Mouse (Mus musculus): ENCODE measurements at regions not wholly inside any gene's neighbourhood (a gene's known extent, or its start where the extent isn't known, plus 50 kb on each side); places are given as distances from the start of the nearest gene placed in this dataset.

GRCm38 (mm10) chr7:89042977-89043376 lies 361.0 kb downstream of the Tmem135 start:
- no peak for DNase-seq (ENCODE audit: low spot score)
- H3K27ac ChIP-seq (ENCODE audit: low read depth, low read length), result no peak overlapping the region
- no peaks in the 10 kb centered on the region for H3K36me3 ChIP-seq (ENCODE audit: control insufficient read depth, insufficient read depth, low read length)
- H3K9me3 ChIP-seq (ENCODE audit: control insufficient read depth, low read length), result no peaks in the 10 kb centered on the region
- 82% methylated on average over 1 of the region's 1 CpGs for WGBS
- no peak overlapping the region for H3K4me3 ChIP-seq (ENCODE audit: low read depth, low read length)
- no peaks in the 10 kb centered on the region for H3K27me3 ChIP-seq (ENCODE audit: control insufficient read depth, insufficient read depth, low read length)
- no peak for ATAC-seq (ENCODE audit: low FRiP score)
- H3K4me2 ChIP-seq (replicated peaks; ENCODE audit: low read depth, low read length), result no peak overlapping the region
- no peaks in the 10 kb centered on the region for H3K4me1 ChIP-seq (replicated peaks; ENCODE audit: control insufficient read depth, insufficient read depth, low read length)
- H3K9ac ChIP-seq (ENCODE audit: low read depth, low read length), result no peak overlapping the region

- Histone ChIP-seq H3K4me2 (replicated peaks; ENCODE audit: low read depth, low read length) (no peak overlapping the region), H3K4me1 (replicated peaks; ENCODE audit: control insufficient read depth, insufficient read depth, low read length) (no peaks in the 10 kb centered on the region), H3K36me3 (ENCODE audit: control insufficient read depth, insufficient read depth, low read length) (no peaks in the 10 kb centered on the region), H3K9ac (ENCODE audit: low read depth, low read length) (no peak overlapping the region), H3K4me3 (ENCODE audit: low read depth, low read length) (no peak overlapping the region), H3K27me3 (ENCODE audit: control insufficient read depth, insufficient read depth, low read length) (no peaks in the 10 kb centered on the region), H3K9me3 (ENCODE audit: control insufficient read depth, low read length) (no peaks in the 10 kb centered on the region), H3K27ac (ENCODE audit: low read depth, low read length) (no peak overlapping the region)
- no peak for ATAC-seq (ENCODE audit: low FRiP score)
- 91% methylated on average over 5 of the region's 5 CpGs for WGBS
- no peak for DNase-seq (ENCODE audit: low spot score)
Observed at GRCm38 (mm10) chr7:89041287-89041686, 362.7 kb downstream of the Tmem135 start.

DNA sequence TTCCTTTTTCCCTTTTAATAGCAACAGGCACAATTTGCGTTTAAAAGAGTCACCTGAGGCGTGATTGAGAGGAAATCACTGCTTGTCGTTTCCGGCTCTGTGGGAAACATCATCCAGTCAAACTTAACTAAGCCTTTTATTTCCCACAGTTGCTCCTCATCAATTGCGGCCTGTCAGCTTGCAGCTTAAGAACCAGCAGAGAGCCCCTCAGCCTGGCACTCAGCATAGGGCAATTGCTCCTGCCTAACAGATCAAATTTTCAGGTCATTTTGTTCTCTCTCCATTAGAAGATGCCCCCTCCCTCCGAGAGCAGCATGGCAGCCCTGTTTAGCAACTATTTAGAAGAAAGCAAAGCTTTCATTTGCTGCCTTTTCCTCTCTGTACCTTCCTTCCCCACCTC lies 363.9 kb downstream of the Tmem135 start:
- H3K4me3 ChIP-seq (ENCODE audit: low read depth, low read length), result no peak overlapping the region
- no peaks in the 10 kb centered on the region for H3K9me3 ChIP-seq (ENCODE audit: control insufficient read depth, low read length)
- no peaks in the 10 kb centered on the region for H3K36me3 ChIP-seq (ENCODE audit: control insufficient read depth, insufficient read depth, low read length)
- no peak overlapping the region for H3K27ac ChIP-seq (ENCODE audit: low read depth, low read length)
- peak; percentile 3 for DNase-seq (ENCODE audit: low spot score)
- H3K9ac ChIP-seq (ENCODE audit: low read depth, low read length), result no peak overlapping the region
- WGBS, result 28% methylated on average over 6 of the region's 6 CpGs
- ATAC-seq (ENCODE audit: low FRiP score), result no peak
- H3K4me1 ChIP-seq (replicated peaks; ENCODE audit: control insufficient read depth, insufficient read depth, low read length), result no peaks in the 10 kb centered on the region
- no peaks in the 10 kb centered on the region for H3K27me3 ChIP-seq (ENCODE audit: control insufficient read depth, insufficient read depth, low read length)
- no peak overlapping the region for H3K4me2 ChIP-seq (replicated peaks; ENCODE audit: low read depth, low read length)

DNA sequence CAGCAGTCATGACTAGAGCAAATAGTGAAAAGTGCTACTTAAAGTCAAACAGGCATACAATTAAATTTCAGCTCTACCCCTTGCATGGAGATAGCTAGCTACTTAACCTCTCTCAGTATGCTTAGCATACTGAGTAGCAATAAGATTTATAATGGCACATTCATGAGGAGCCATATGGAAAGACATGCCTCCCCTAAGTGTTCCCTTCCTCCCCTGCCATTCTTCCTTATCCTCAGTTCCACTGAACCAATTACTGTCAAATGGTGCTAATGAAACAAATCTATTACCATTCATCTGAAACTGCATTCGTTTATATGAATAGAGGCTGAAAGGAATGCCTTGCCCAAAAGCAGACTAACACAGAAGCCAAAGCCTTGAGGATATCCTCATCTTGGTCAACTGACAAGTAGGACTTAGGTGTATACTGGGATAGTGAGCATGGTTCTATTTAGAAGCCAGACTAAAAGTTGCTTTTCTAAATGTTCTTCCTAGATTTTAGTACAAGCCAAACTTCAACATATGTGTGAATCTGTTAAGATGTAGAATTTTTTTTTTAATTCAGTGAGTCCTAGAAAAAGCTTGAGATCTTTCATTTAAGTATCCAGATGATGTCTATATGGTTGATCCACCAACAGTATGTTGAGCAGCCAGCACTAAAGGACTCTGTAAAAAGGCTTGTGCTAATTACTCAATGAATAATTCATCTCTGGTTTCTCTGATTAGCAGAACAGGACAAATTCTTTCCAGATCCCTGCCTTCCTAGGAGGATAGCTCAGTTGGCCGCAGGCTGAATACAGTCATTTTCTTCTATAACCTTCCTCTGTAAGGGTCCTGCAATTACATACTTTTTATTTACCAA lies 368.7 kb downstream of the Tmem135 start:
- Histone ChIP-seq H3K36me3 (ENCODE audit: control insufficient read depth, insufficient read depth, low read length) (no peaks in the 10 kb centered on the region), H3K9ac (ENCODE audit: low read depth, low read length) (no peak overlapping the region), H3K4me1 (replicated peaks; ENCODE audit: control insufficient read depth, insufficient read depth, low read length) (no peaks in the 10 kb centered on the region), H3K9me3 (ENCODE audit: control insufficient read depth, low read length) (no peaks in the 10 kb centered on the region), H3K4me2 (replicated peaks; ENCODE audit: low read depth, low read length) (no peak overlapping the region), H3K27ac (ENCODE audit: low read depth, low read length) (no peak overlapping the region), H3K27me3 (ENCODE audit: control insufficient read depth, insufficient read depth, low read length) (no peaks in the 10 kb centered on the region), H3K4me3 (ENCODE audit: low read depth, low read length) (no peak overlapping the region)
- no peak for DNase-seq (ENCODE audit: low spot score)
- WGBS, result 76% methylated on average over 2 of the region's 2 CpGs
- no peak for ATAC-seq (ENCODE audit: low FRiP score)

- no peaks in the 10 kb centered on the region for H3K36me3 ChIP-seq (ENCODE audit: control insufficient read depth, insufficient read depth, low read length)
- DNase-seq (ENCODE audit: low spot score), result no peak
- no peak for ATAC-seq (ENCODE audit: low FRiP score)
- no peak overlapping the region for H3K9ac ChIP-seq (ENCODE audit: low read depth, low read length)
- H3K4me2 ChIP-seq (replicated peaks; ENCODE audit: low read depth, low read length), result no peak overlapping the region
- no peaks in the 10 kb centered on the region for H3K27me3 ChIP-seq (ENCODE audit: control insufficient read depth, insufficient read depth, low read length)
- WGBS, result 83% methylated on average over 3 of the region's 3 CpGs
- H3K4me1 ChIP-seq (replicated peaks; ENCODE audit: control insufficient read depth, insufficient read depth, low read length), result no peaks in the 10 kb centered on the region
- H3K4me3 ChIP-seq (ENCODE audit: low read depth, low read length), result no peak overlapping the region
- no peaks in the 10 kb centered on the region for H3K9me3 ChIP-seq (ENCODE audit: control insufficient read depth, low read length)
- no peak overlapping the region for H3K27ac ChIP-seq (ENCODE audit: low read depth, low read length)
Observed at GRCm38 (mm10) chr7:89023230-89024030, 380.6 kb downstream of the Tmem135 start.

- Histone ChIP-seq H3K27ac (ENCODE audit: low read depth, low read length) (no peak overlapping the region), H3K36me3 (ENCODE audit: control insufficient read depth, insufficient read depth, low read length) (no peaks in the 10 kb centered on the region), H3K9ac (ENCODE audit: low read depth, low read length) (no peak overlapping the region), H3K4me1 (replicated peaks; ENCODE audit: control insufficient read depth, insufficient read depth, low read length) (no peaks in the 10 kb centered on the region), H3K4me2 (replicated peaks; ENCODE audit: low read depth, low read length) (no peak overlapping the region), H3K4me3 (ENCODE audit: low read depth, low read length) (no peak overlapping the region), H3K27me3 (ENCODE audit: control insufficient read depth, insufficient read depth, low read length) (no peaks in the 10 kb centered on the region), H3K9me3 (ENCODE audit: control insufficient read depth, low read length) (no peaks in the 10 kb centered on the region)
- ATAC-seq (ENCODE audit: low FRiP score) (no peak), DNase-seq (ENCODE audit: low spot score) (no peak)
- WGBS, result 89% methylated on average over 4 of the region's 4 CpGs
Observed at GRCm38 (mm10) chr7:88998815-88999392, 405.1 kb downstream of the Tmem135 start.

DNA sequence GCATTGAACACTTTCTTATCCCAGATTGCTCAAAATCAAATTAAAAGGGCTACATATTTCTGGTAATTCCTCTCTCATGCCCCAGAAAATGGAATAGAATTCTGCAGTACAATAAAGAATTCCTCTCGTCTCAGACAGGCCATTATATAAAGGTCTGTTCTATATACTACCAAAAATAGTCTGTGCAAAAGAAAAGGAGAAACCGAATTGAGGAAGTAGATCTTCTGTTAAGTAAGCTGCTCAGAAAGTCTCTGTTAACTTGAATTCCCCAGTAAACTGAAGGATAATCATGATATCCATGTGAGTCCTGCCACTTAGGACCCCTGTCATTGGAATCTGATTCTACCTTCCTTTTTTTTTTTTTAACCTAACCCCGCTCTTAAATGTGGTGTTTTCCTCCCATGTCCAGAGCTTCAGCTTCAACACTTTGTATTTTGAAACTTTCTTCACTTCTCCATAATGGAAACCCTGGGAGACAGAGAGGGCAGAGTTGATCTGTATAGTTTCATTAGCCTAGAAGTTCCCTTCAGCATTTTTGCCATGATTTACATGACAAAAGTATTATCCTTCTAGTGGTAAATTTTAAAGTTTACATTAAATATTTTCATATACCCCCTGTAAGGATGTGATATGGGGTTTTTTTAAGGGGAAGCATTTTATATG lies 406.1 kb downstream of the Tmem135 start:
- Histone ChIP-seq H3K9ac (ENCODE audit: low read depth, low read length) (no peak overlapping the region), H3K4me3 (ENCODE audit: low read depth, low read length) (no peak overlapping the region), H3K36me3 (ENCODE audit: control insufficient read depth, insufficient read depth, low read length) (no peaks in the 10 kb centered on the region), H3K4me2 (replicated peaks; ENCODE audit: low read depth, low read length) (no peak overlapping the region), H3K27me3 (ENCODE audit: control insufficient read depth, insufficient read depth, low read length) (no peaks in the 10 kb centered on the region), H3K27ac (ENCODE audit: low read depth, low read length) (no peak overlapping the region), H3K4me1 (replicated peaks; ENCODE audit: control insufficient read depth, insufficient read depth, low read length) (no peaks in the 10 kb centered on the region), H3K9me3 (ENCODE audit: control insufficient read depth, low read length) (no peaks in the 10 kb centered on the region)
- DNase-seq (ENCODE audit: low spot score) (no peak), ATAC-seq (ENCODE audit: low FRiP score) (no peak)
- 83% methylated on average over 3 of the region's 3 CpGs for WGBS

DNA sequence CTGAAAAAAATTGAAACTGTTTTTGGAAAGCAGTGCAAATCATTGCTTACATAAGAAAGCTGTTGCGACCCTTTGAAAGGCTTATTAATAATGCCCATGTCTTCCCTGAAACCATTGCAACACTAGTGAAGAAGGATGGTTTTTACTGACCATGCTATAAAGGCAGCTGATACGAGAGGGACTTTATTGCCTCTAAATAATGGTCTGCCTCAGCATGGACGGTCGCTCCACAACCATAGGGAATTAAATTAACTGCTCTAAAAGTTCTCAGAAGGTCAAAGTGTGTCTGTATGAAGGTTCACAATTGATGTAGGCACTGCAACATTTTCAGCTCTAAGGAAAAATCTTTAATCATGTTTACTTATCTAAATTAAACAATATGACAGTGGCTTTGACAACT lies 429.6 kb downstream of the Tmem135 start:
- no peaks in the 10 kb centered on the region for H3K36me3 ChIP-seq (ENCODE audit: control insufficient read depth, insufficient read depth, low read length)
- no peaks in the 10 kb centered on the region for H3K9me3 ChIP-seq (ENCODE audit: control insufficient read depth, low read length)
- ATAC-seq (ENCODE audit: low FRiP score) (no peak), DNase-seq (ENCODE audit: low spot score) (no peak)
- H3K4me3 ChIP-seq (ENCODE audit: low read depth, low read length), result no peak overlapping the region
- H3K27me3 ChIP-seq (ENCODE audit: control insufficient read depth, insufficient read depth, low read length), result no peaks in the 10 kb centered on the region
- H3K4me1 ChIP-seq (replicated peaks; ENCODE audit: control insufficient read depth, insufficient read depth, low read length), result no peaks in the 10 kb centered on the region
- WGBS, result 73% methylated on average over 4 of the region's 4 CpGs
- no peak overlapping the region for H3K4me2 ChIP-seq (replicated peaks; ENCODE audit: low read depth, low read length)
- no peak overlapping the region for H3K27ac ChIP-seq (ENCODE audit: low read depth, low read length)
- no peak overlapping the region for H3K9ac ChIP-seq (ENCODE audit: low read depth, low read length)
